Mouse (Mus musculus): Measurements from ENCODE around the gene St6gal2. TPM values are rescaled to one million over a fixed set of nuclear protein-coding genes. Genes with fewer than 3 reads are reported as not detected.

St6gal2 gene
- total and polyA plus RNA-seq, 3 experiments = not detected

GRCm38 (mm10) chr17:55406043-55406442, 39.1 kb upstream of the St6gal2 start:
- Histone ChIP-seq H3K36me3 (ENCODE audit: control insufficient read depth in 1 of 2, insufficient read depth in 2 of 2, low read length in 2 of 2) (no peaks in the 10 kb centered on the region), H3K27me3 (ENCODE audit: control insufficient read depth in 1 of 2, insufficient read depth in 2 of 2, low read length in 2 of 2) (no peaks in the 10 kb centered on the region), H3K79me2 (ENCODE audit: control insufficient read depth, insufficient read depth, low read length, poor library complexity) (no peaks in the 10 kb centered on the region), H3K9me3 (replicated peaks; ENCODE audit: insufficient read depth, low read length) (no peaks in the 10 kb centered on the region), H3K27ac (ENCODE audit: control insufficient read depth, low read depth, low read length) (no peak overlapping the region), H3K4me3 (ENCODE audit: control insufficient read depth in 1 of 2, insufficient read depth in 1 of 2, low read depth in 2 of 2, low read length in 2 of 2) (no peak overlapping the region), H3K9ac (ENCODE audit: control insufficient read depth, low read depth, low read length, poor library complexity, severe bottlenecking) (no peak overlapping the region), H3K4me1 (ENCODE audit: control insufficient read depth in 1 of 2, insufficient read depth in 2 of 2, low read length in 2 of 2) (no peaks in the 10 kb centered on the region)
- TF ChIP-seq MAFK (IDR thresholded peaks at IDR 0.05; ENCODE audit: borderline replicate concordance, low read depth, low read length) (no peak), JUND (IDR thresholded peaks at IDR 0.05; ENCODE audit: low read depth, low read length) (no peak), TBP (IDR thresholded peaks at IDR 0.05; ENCODE audit: low read depth, low read length) (no peak), MAZ (IDR thresholded peaks at IDR 0.05; ENCODE audit: low read depth, low read length) (no peak), MYB (IDR thresholded peaks at IDR 0.05; ENCODE audit: low read depth, low read length) (no peak), POLR2AphosphoS2 (IDR thresholded peaks at IDR 0.05; ENCODE audit: low read length) (no peak), POLR2A (IDR thresholded peaks at IDR 0.05; ENCODE audit: control insufficient read depth in 1 of 2, insufficient read depth in 1 of 2, low read depth in 1 of 2, low read length in 2 of 2, poor library complexity in 1 of 2) (no peak), NELFE (IDR thresholded peaks at IDR 0.05; ENCODE audit: low read depth, low read length) (no peak), CHD1 (IDR thresholded peaks at IDR 0.05; ENCODE audit: low read depth, low read length) (no peak), ZNF384 (IDR thresholded peaks at IDR 0.05; ENCODE audit: low read depth, low read length) (no peak), GATA1 (IDR thresholded peaks at IDR 0.05; ENCODE audit: low read depth, low read length) (no peak), TAL1 (IDR thresholded peaks at IDR 0.05; ENCODE audit: low read length) (no peak)
- no peak for DNase-seq (ENCODE audit: low read depth, low spot score)

GRCm38 (mm10) chr17:55416519-55416918, 28.7 kb upstream of the St6gal2 start:
- Histone ChIP-seq H3K9ac (ENCODE audit: control insufficient read depth, low read depth, low read length, poor library complexity, severe bottlenecking) (no peak overlapping the region), H3K27ac (ENCODE audit: control insufficient read depth, low read depth, low read length) (no peak overlapping the region), H3K4me3 (ENCODE audit: control insufficient read depth in 1 of 2, insufficient read depth in 1 of 2, low read depth in 2 of 2, low read length in 2 of 2) (no peak overlapping the region), H3K27me3 (ENCODE audit: control insufficient read depth in 1 of 2, insufficient read depth in 2 of 2, low read length in 2 of 2) (no peaks in the 10 kb centered on the region), H3K4me1 (ENCODE audit: control insufficient read depth in 1 of 2, insufficient read depth in 2 of 2, low read length in 2 of 2) (no peaks in the 10 kb centered on the region), H3K36me3 (ENCODE audit: control insufficient read depth in 1 of 2, insufficient read depth in 2 of 2, low read length in 2 of 2) (no peaks in the 10 kb centered on the region), H3K79me2 (ENCODE audit: control insufficient read depth, insufficient read depth, low read length, poor library complexity) (no peaks in the 10 kb centered on the region), H3K9me3 (replicated peaks; ENCODE audit: insufficient read depth, low read length) (no peaks in the 10 kb centered on the region)
- no peak for TF ChIP-seq NRF1 (IDR thresholded peaks at IDR 0.05; ENCODE audit: insufficient read depth, low read depth, low read length, poor library complexity, severe bottlenecking)
- TF ChIP-seq RCOR1 (IDR thresholded peaks at IDR 0.05; ENCODE audit: low read depth, low read length) = no peak
- TF ChIP-seq ZC3H11A (IDR thresholded peaks at IDR 0.05; ENCODE audit: low read depth, low read length) = no peak
- TF ChIP-seq ZKSCAN1 (IDR thresholded peaks at IDR 0.05; ENCODE audit: low read depth, low read length) = no peak
- TF ChIP-seq CHD2 (IDR thresholded peaks at IDR 0.05; ENCODE audit: low read length) = no peak
- TF ChIP-seq HCFC1 (IDR thresholded peaks at IDR 0.05; ENCODE audit: low read depth, low read length) = no peak
- TF ChIP-seq EP300 (IDR thresholded peaks at IDR 0.05; ENCODE audit: low read depth in 1 of 2, low read length in 2 of 2) = no peak
- TF ChIP-seq SIN3A (IDR thresholded peaks at IDR 0.05; ENCODE audit: low read length) = no peak
- no peak for TF ChIP-seq GATA1 (IDR thresholded peaks at IDR 0.05; ENCODE audit: low read depth, low read length)
- TF ChIP-seq GABPA (IDR thresholded peaks at IDR 0.05; ENCODE audit: low read depth, low read length) = no peak
- TF ChIP-seq POLR2AphosphoS2 (IDR thresholded peaks at IDR 0.05; ENCODE audit: low read length) = no peak
- no peak for TF ChIP-seq MAZ (IDR thresholded peaks at IDR 0.05; ENCODE audit: low read depth, low read length)
- no peak for TF ChIP-seq TCF12 (IDR thresholded peaks at IDR 0.05; ENCODE audit: low read depth, low read length)
- TF ChIP-seq BHLHE40 (IDR thresholded peaks at IDR 0.05; ENCODE audit: borderline replicate concordance, low read depth, low read length) = no peak
- TF ChIP-seq E2F4 (IDR thresholded peaks at IDR 0.05; ENCODE audit: borderline replicate concordance, low read depth, low read length) = no peak
- DNase-seq (ENCODE audit: low read depth, low spot score) = peak; percentile 5
